Mouse (Mus musculus): ENCODE data around the gene Cbx3. TPM values are rescaled to one million over a fixed set of nuclear protein-coding genes. Genes with fewer than 3 reads are reported as not detected.

Cbx3 gene
- polyA plus RNA-seq, 1 experiment from 2014 or later = 518 TPM

DNA sequence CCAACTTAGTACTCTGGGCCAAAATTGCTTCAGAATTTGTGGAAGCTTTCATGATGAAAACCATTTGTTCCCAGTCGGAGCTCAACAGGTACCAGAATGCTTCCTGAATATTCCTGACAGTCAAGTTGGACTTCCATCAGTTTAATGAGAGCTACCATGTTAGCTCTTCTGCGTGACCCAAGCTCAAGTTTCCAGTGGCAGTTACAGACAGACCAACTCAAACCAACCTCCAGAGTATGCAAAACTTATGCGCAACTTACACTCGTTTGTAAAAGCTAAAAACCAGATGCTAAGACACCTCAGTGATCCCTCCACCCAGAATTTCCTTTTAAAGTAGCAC is 10.2 kb upstream of the Cbx3 start:
- H3K4me1 ChIP-seq (ENCODE audit: control insufficient read depth, insufficient read depth, low read length) = no peaks in the 10 kb centered on the region
- no peaks in the 10 kb centered on the region for H3K27me3 ChIP-seq (ENCODE audit: control insufficient read depth, insufficient read depth, low read length)
- no peak for DNase-seq
- ATAC-seq (ENCODE audit: low FRiP score, low TSS enrichment) = peak; percentile 4; the same call in 1 of the 2 replicates
- no peak overlapping the region for H3K4me2 ChIP-seq (ENCODE audit: low read length)
- H3K9ac ChIP-seq (replicated peaks; ENCODE audit: low read length) = no peak overlapping the region
- H3K36me3 ChIP-seq (ENCODE audit: control insufficient read depth, insufficient read depth, low read length) = peaks cover 71% of the 10 kb centered on the region
- H3K4me3 ChIP-seq (replicated peaks; ENCODE audit: low read depth, low read length) = no peak overlapping the region
- no peaks in the 10 kb centered on the region for H3K9me3 ChIP-seq (ENCODE audit: control insufficient read depth, low read length)
- WGBS = 83% methylated on average over 4 of the region's 4 CpGs
- no peak overlapping the region for H3K27ac ChIP-seq (replicated peaks; ENCODE audit: low read depth, low read length)

GRCm38 (mm10) chr6:51460363-51460762 is 9.8 kb upstream of the Cbx3 start:
- Histone ChIP-seq H3K27me3 (ENCODE audit: control insufficient read depth, insufficient read depth, low read length) (no peaks in the 10 kb centered on the region), H3K4me2 (ENCODE audit: low read length) (no peak overlapping the region), H3K4me3 (replicated peaks; ENCODE audit: low read depth, low read length) (no peak overlapping the region), H3K9ac (replicated peaks; ENCODE audit: low read length) (no peak overlapping the region), H3K36me3 (ENCODE audit: control insufficient read depth, insufficient read depth, low read length) (peaks cover 74% of the 10 kb centered on the region), H3K4me1 (ENCODE audit: control insufficient read depth, insufficient read depth, low read length) (peaks cover under 1% of the 10 kb centered on the region), H3K27ac (replicated peaks; ENCODE audit: low read depth, low read length) (no peak overlapping the region), H3K9me3 (ENCODE audit: control insufficient read depth, low read length) (no peaks in the 10 kb centered on the region)
- ATAC-seq (ENCODE audit: low FRiP score, low TSS enrichment) (no peak), DNase-seq (no peak)
- 84% methylated on average over 3 of the region's 3 CpGs for WGBS

DNA sequence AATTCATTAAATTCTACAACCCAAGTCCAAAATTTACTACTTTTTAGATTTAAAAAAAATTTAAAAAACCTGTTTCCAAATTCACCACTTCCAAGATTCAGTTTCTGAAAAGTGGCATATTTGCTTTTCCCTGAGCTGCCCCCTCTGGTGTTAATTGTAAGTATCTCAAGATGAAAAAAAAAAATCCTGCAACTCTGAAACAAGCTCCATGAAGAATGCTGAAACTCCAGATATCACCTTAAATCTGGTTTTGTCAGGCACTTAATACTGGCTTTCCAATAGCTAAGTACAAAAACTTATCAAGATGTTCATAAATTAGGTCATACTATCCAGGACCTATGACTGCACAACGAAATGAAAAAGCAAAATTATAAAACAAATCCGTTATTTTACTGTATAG is 2.5 kb upstream of the Cbx3 start:
- H3K9me3 ChIP-seq (ENCODE audit: control insufficient read depth, low read length) = no peaks in the 10 kb centered on the region
- peak overlapping the region; percentile 38 for H3K9ac ChIP-seq (replicated peaks; ENCODE audit: low read length)
- H3K27me3 ChIP-seq (ENCODE audit: control insufficient read depth, insufficient read depth, low read length) = no peaks in the 10 kb centered on the region
- WGBS = 0% methylated on average over 2 of the region's 2 CpGs
- H3K4me2 ChIP-seq (ENCODE audit: low read length) = peak overlapping the region; percentile 80
- H3K27ac ChIP-seq (replicated peaks; ENCODE audit: low read depth, low read length) = no peak overlapping the region
- ATAC-seq (ENCODE audit: low FRiP score, low TSS enrichment) = no peak
- peak; percentile 70 for DNase-seq
- H3K4me1 ChIP-seq (ENCODE audit: control insufficient read depth, insufficient read depth, low read length) = peaks cover 28% of the 10 kb centered on the region
- H3K36me3 ChIP-seq (ENCODE audit: control insufficient read depth, insufficient read depth, low read length) = peaks cover 46% of the 10 kb centered on the region
- H3K4me3 ChIP-seq (replicated peaks; ENCODE audit: low read depth, low read length) = peak overlapping the region; percentile 100

GRCm38 (mm10) chr6:51468891-51469561 is 1.1 kb upstream of the Cbx3 start:
- Histone ChIP-seq H3K9me3 (ENCODE audit: control insufficient read depth, low read length) (no peaks in the 10 kb centered on the region), H3K9ac (replicated peaks; ENCODE audit: low read length) (peak overlapping the region; percentile 100), H3K4me3 (replicated peaks; ENCODE audit: low read depth, low read length) (peak overlapping the region; percentile 100), H3K27me3 (ENCODE audit: control insufficient read depth, insufficient read depth, low read length) (no peaks in the 10 kb centered on the region), H3K27ac (replicated peaks; ENCODE audit: low read depth, low read length) (peak overlapping the region; percentile 100), H3K36me3 (ENCODE audit: control insufficient read depth, insufficient read depth, low read length) (peaks cover 47% of the 10 kb centered on the region), H3K4me2 (ENCODE audit: low read length) (peak overlapping the region; percentile 80), H3K4me1 (ENCODE audit: control insufficient read depth, insufficient read depth, low read length) (peaks cover 38% of the 10 kb centered on the region)
- peak; percentile 88 for DNase-seq
- ATAC-seq (ENCODE audit: low FRiP score, low TSS enrichment) = peak; percentile 37
- under 1% methylated on average over 63 of the region's 63 CpGs for WGBS

DNA sequence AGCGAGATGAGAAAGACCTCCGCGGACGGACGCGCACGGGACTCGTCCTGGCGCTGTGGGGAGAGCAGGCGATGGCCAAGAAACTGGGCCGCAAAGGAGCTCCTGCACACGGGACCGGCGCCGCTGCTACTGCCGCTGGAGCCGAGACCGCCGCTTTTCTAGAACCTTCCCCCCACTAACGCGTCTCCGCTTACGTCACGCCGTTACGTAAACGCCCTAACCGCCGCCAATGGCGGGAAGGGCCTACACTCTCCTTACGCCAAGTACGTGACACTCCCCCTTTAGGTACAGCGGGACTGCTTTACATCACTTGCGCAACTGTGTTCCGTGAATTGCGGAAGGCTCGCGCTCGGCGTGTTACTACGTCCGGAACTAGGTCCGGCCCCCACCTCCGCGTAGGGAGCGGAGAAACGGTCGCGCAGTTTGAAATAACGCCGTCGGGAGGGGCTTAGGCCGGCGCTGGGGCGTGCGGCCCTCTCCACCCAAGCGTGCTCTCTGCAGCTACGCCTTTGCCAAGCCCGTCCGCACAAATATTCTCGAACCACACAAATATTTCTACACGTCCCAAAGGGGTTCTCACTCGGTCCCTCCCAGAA is 347 bp upstream of the Cbx3 start, which contains the start of gene Hnrnpa2b1:
Gene Hnrnpa2b1, minus strand, starts transcription at position 180 of the 596 bp plus-strand sequence.
- Histone ChIP-seq H3K4me1 (ENCODE audit: control insufficient read depth, insufficient read depth, low read length) (peaks cover 38% of the 10 kb centered on the region), H3K27ac (replicated peaks; ENCODE audit: low read depth, low read length) (peak within 1 kb of the TSS; percentile 100), H3K9me3 (ENCODE audit: control insufficient read depth, low read length) (no peaks in the 10 kb centered on the region), H3K4me2 (ENCODE audit: low read length) (peak within 1 kb of the TSS; percentile 80), H3K9ac (replicated peaks; ENCODE audit: low read length) (peak within 1 kb of the TSS; percentile 100), H3K36me3 (ENCODE audit: control insufficient read depth, insufficient read depth, low read length) (peaks cover 45% of the 10 kb centered on the region), H3K4me3 (replicated peaks; ENCODE audit: low read depth, low read length) (peak within 1 kb of the TSS; percentile 100), H3K27me3 (ENCODE audit: control insufficient read depth, insufficient read depth, low read length) (no peaks in the 10 kb centered on the region)
- ATAC-seq (ENCODE audit: low FRiP score, low TSS enrichment) (peak; percentile 90), DNase-seq (peak; percentile 100)
- under 1% methylated on average over 63 of the region's 63 CpGs for WGBS

- peak overlapping the region; percentile 100 for H3K27ac ChIP-seq (replicated peaks; ENCODE audit: low read depth, low read length)
- WGBS = 0% methylated on average over 10 of the region's 10 CpGs
- DNase-seq (no peak), ATAC-seq (ENCODE audit: low FRiP score, low TSS enrichment) (no peak; the same call in 1 of the 2 replicates)
- peaks cover 41% of the 10 kb centered on the region for H3K36me3 ChIP-seq (ENCODE audit: control insufficient read depth, insufficient read depth, low read length)
- peak overlapping the region; percentile 100 for H3K4me3 ChIP-seq (replicated peaks; ENCODE audit: low read depth, low read length)
- no peaks in the 10 kb centered on the region for H3K27me3 ChIP-seq (ENCODE audit: control insufficient read depth, insufficient read depth, low read length)
- H3K4me1 ChIP-seq (ENCODE audit: control insufficient read depth, insufficient read depth, low read length) = peaks cover 30% of the 10 kb centered on the region
- peak overlapping the region; percentile 80 for H3K4me2 ChIP-seq (ENCODE audit: low read length)
- H3K9ac ChIP-seq (replicated peaks; ENCODE audit: low read length) = peak overlapping the region; percentile 98
- H3K9me3 ChIP-seq (ENCODE audit: control insufficient read depth, low read length) = no peaks in the 10 kb centered on the region
Measured at GRCm38 (mm10) chr6:51471179-51471505, 982 bp downstream of the Cbx3 start.

GRCm38 (mm10) chr6:51471782-51472181 is 1.6 kb downstream of the Cbx3 start:
- Histone ChIP-seq H3K4me3 (replicated peaks; ENCODE audit: low read depth, low read length) (peak overlapping the region; percentile 100), H3K4me1 (ENCODE audit: control insufficient read depth, insufficient read depth, low read length) (peaks cover 23% of the 10 kb centered on the region), H3K4me2 (ENCODE audit: low read length) (peak overlapping the region; percentile 80), H3K27ac (replicated peaks; ENCODE audit: low read depth, low read length) (peak overlapping the region; percentile 100), H3K9ac (replicated peaks; ENCODE audit: low read length) (peak overlapping the region; percentile 98), H3K9me3 (ENCODE audit: control insufficient read depth, low read length) (no peaks in the 10 kb centered on the region), H3K36me3 (ENCODE audit: control insufficient read depth, insufficient read depth, low read length) (peaks cover 40% of the 10 kb centered on the region), H3K27me3 (ENCODE audit: control insufficient read depth, insufficient read depth, low read length) (no peaks in the 10 kb centered on the region)
- 11% methylated on average over 3 of the region's 3 CpGs for WGBS
- ATAC-seq (ENCODE audit: low FRiP score, low TSS enrichment) = no peak
- DNase-seq = peak; percentile 57

- H3K36me3 ChIP-seq (ENCODE audit: control insufficient read depth, insufficient read depth, low read length) = peaks cover 39% of the 10 kb centered on the region
- H3K4me3 ChIP-seq (replicated peaks; ENCODE audit: low read depth, low read length) = peak overlapping the region; percentile 100
- H3K27ac ChIP-seq (replicated peaks; ENCODE audit: low read depth, low read length) = peak overlapping the region; percentile 100; the same call in 1 of the 2 replicates
- H3K4me2 ChIP-seq (ENCODE audit: low read length) = peak overlapping the region; percentile 80
- DNase-seq (peak; percentile 45), ATAC-seq (ENCODE audit: low FRiP score, low TSS enrichment) (no peak)
- no peaks in the 10 kb centered on the region for H3K9me3 ChIP-seq (ENCODE audit: control insufficient read depth, low read length)
- WGBS = 39% methylated on average over 4 of the region's 4 CpGs
- H3K9ac ChIP-seq (replicated peaks; ENCODE audit: low read length) = peak overlapping the region; percentile 98
- H3K27me3 ChIP-seq (ENCODE audit: control insufficient read depth, insufficient read depth, low read length) = no peaks in the 10 kb centered on the region
- H3K4me1 ChIP-seq (ENCODE audit: control insufficient read depth, insufficient read depth, low read length) = peaks cover 19% of the 10 kb centered on the region
Measured at GRCm38 (mm10) chr6:51472213-51472612, 2.1 kb downstream of the Cbx3 start.
